In genomic region chr4:149735624-149736250, GRCm38 (mm10) we compare ENCODE assay signal across 8 mouse cellular contexts. TPM values are rescaled to one million over a fixed set of nuclear protein-coding genes. Genes with fewer than 3 reads are reported as not detected.
DNase-seq lines count a peak whose midpoint lies in the region; ATAC-seq and TF ChIP-seq lines count a peak whose summit lies in the region.
"Had no signal": no experiment of that assay in that cellular context is flagged by ENCODE, and none has a peak within 500 bp of the region (broad histone marks: within the 10 kb centered on the region; RNA-seq: fewer than 3 reads in every experiment).

No protein-coding gene starts in this region.

- no peaks in the 10 kb centered on the region; the same call in 1 of the 2 replicates for H3K27me3 ChIP-seq in hindbrain, embryonic 10.5 days (ENCODE audit: insufficient read depth, poor library complexity, severe bottlenecking)
- no peaks in the 10 kb centered on the region for H3K27me3 ChIP-seq in hindbrain, embryonic 11.5 days (ENCODE audit: control insufficient read depth, insufficient read depth, low read length)
- no peaks in the 10 kb centered on the region for H3K27me3 ChIP-seq in forebrain, postnatal 0 days (ENCODE audit: insufficient read depth, low read length)
- H3K27me3 ChIP-seq in midbrain, embryonic 14.5 days (ENCODE audit: control insufficient read depth, insufficient read depth, low read length) = no peaks in the 10 kb centered on the region

- TF ChIP-seq CTCF in forebrain, postnatal 0 days (IDR thresholded peaks at IDR 0.05; ENCODE audit: low read depth) = no peak

- peak overlapping the region; percentile 92; the same call in 1 of the 2 replicates for H3K4me3 ChIP-seq in hindbrain, embryonic 10.5 days
- no peak overlapping the region for H3K4me3 ChIP-seq in hindbrain, embryonic 11.5 days (ENCODE audit: low read depth, low read length)
- no peak overlapping the region for H3K4me3 ChIP-seq in forebrain, postnatal 0 days (ENCODE audit: low read depth, low read length)
- H3K4me3 ChIP-seq in midbrain, embryonic 14.5 days (replicated peaks; ENCODE audit: low read depth, low read length) = no peak overlapping the region

- no peak for ATAC-seq in hindbrain, embryonic 11.5 days (ENCODE audit: low FRiP score)
- no peak for ATAC-seq in forebrain, postnatal 0 days
- no peak for ATAC-seq in midbrain, embryonic 14.5 days (ENCODE audit: low FRiP score, low TSS enrichment)
- no peak for ATAC-seq in frontal cortex, adult (ENCODE audit: low TSS enrichment)

- no peaks in the 10 kb centered on the region for H3K9me3 ChIP-seq in hindbrain, embryonic 10.5 days
- H3K9me3 ChIP-seq in hindbrain, embryonic 11.5 days (ENCODE audit: control insufficient read depth, low read length) = no peaks in the 10 kb centered on the region
- H3K9me3 ChIP-seq in forebrain, postnatal 0 days (ENCODE audit: low read length) = no peaks in the 10 kb centered on the region
- no peaks in the 10 kb centered on the region for H3K9me3 ChIP-seq in midbrain, embryonic 14.5 days (ENCODE audit: control insufficient read depth, low read length)
- H3K9me3 ChIP-seq: G1E had no signal

- H3K4me2 ChIP-seq in hindbrain, embryonic 11.5 days (replicated peaks; ENCODE audit: low read depth, low read length) = no peak overlapping the region
- peak overlapping the region; percentile 93 for H3K4me2 ChIP-seq in forebrain, postnatal 0 days (ENCODE audit: low read depth)
- peak overlapping the region; percentile 96 for H3K4me2 ChIP-seq in midbrain, embryonic 14.5 days (ENCODE audit: low read length)

- no peak overlapping the region for H3K9ac ChIP-seq in hindbrain, embryonic 11.5 days (ENCODE audit: low read depth, low read length)
- no peak overlapping the region for H3K9ac ChIP-seq in forebrain, postnatal 0 days
- peak overlapping the region; percentile 24; the same call in 1 of the 2 replicates for H3K9ac ChIP-seq in midbrain, embryonic 14.5 days (replicated peaks; ENCODE audit: low read length)

- peaks cover 28% of the 10 kb centered on the region for H3K36me3 ChIP-seq in hindbrain, embryonic 10.5 days
- no peaks in the 10 kb centered on the region for H3K36me3 ChIP-seq in hindbrain, embryonic 11.5 days (ENCODE audit: control insufficient read depth, insufficient read depth, low read length)
- peaks cover 6% of the 10 kb centered on the region for H3K36me3 ChIP-seq in forebrain, postnatal 0 days (ENCODE audit: insufficient read depth)
- peaks cover 7% of the 10 kb centered on the region for H3K36me3 ChIP-seq in midbrain, embryonic 14.5 days (ENCODE audit: control insufficient read depth, insufficient read depth, low read length)

- WGBS in hindbrain, embryonic 10.5 days = 93% methylated on average over 5 of the region's 5 CpGs
- WGBS in hindbrain, embryonic 11.5 days = 93% methylated on average over 5 of the region's 5 CpGs
- 67% methylated on average over 5 of the region's 5 CpGs for WGBS in forebrain, postnatal 0 days
- 84% methylated on average over 5 of the region's 5 CpGs for WGBS in midbrain, embryonic 14.5 days

- DNase-seq in hindbrain, embryonic 10.5 days (ENCODE audit: low spot score) = no peak
- no peak for DNase-seq in hindbrain, embryonic 11.5 days (ENCODE audit: low spot score)
- peak; percentile 24 to 40 for DNase-seq in cerebellum, postnatal 36 days
- no peak for DNase-seq in forebrain, postnatal 0 days
- DNase-seq in midbrain, embryonic 14.5 days = no peak
- DNase-seq in c-Kit-positive CD71-positive TER-119-positive erythroid progenitor cells, embryonic 14.5 days (ENCODE audit: low spot score) = no peak

- H3K4me1 ChIP-seq in hindbrain, embryonic 10.5 days (replicated peaks) = peaks cover 76% of the 10 kb centered on the region
- H3K4me1 ChIP-seq in hindbrain, embryonic 11.5 days (replicated peaks; ENCODE audit: control insufficient read depth, insufficient read depth, low read length) = peaks cover 23% of the 10 kb centered on the region
- H3K4me1 ChIP-seq in forebrain, postnatal 0 days (ENCODE audit: insufficient read depth) = peaks cover 26% of the 10 kb centered on the region
- H3K4me1 ChIP-seq in midbrain, embryonic 14.5 days (ENCODE audit: control insufficient read depth, insufficient read depth, low read length) = peaks cover 44% of the 10 kb centered on the region

- no peak overlapping the region for H3K27ac ChIP-seq in hindbrain, embryonic 10.5 days
- H3K27ac ChIP-seq in hindbrain, embryonic 11.5 days (ENCODE audit: low read depth, low read length) = no peak overlapping the region
- no peak overlapping the region for H3K27ac ChIP-seq in forebrain, postnatal 0 days (ENCODE audit: low read depth, low read length)
- H3K27ac ChIP-seq in midbrain, embryonic 14.5 days (replicated peaks; ENCODE audit: low read depth, low read length) = no peak overlapping the region

RNA-seq across cellular contexts. Expression of gene Tmem201, which starts 2.1 kb away (rescaled TPM):
- polyA plus RNA-seq in hindbrain, embryonic 10.5 days (2016; fragmentation: Nextera tagmentation; extraction: Ambion mirVana) = 40.8 and 44.4 TPM in 2 replicates
- 17.9 and 19.3 TPM in 2 replicates for polyA plus RNA-seq in hindbrain, embryonic 11.5 days (2014; fragmentation: Nextera tagmentation; extraction: Ambion mirVana)
- total RNA-seq in forebrain, postnatal 0 days (2014; rRNA removed) = 38.6 and 50.7 TPM in 2 replicates
- 31.9 and 39.6 TPM in 2 replicates for polyA plus RNA-seq in forebrain, postnatal 0 days (2015; fragmentation: Nextera tagmentation; extraction: Ambion mirVana)
- polyA plus RNA-seq in midbrain, embryonic 14.5 days (2014; fragmentation: Nextera tagmentation; extraction: Ambion mirVana) = 30.8 and 36.2 TPM in 2 replicates

RNA-seq across cellular contexts. Expression of gene Pik3cd, which starts 33.4 kb away (rescaled TPM):
- 10.4 and 17.2 TPM in 2 replicates for polyA plus RNA-seq in hindbrain, embryonic 10.5 days (2016; fragmentation: Nextera tagmentation; extraction: Ambion mirVana)
- polyA plus RNA-seq in hindbrain, embryonic 11.5 days (2014; fragmentation: Nextera tagmentation; extraction: Ambion mirVana) = 10.1 and 11.3 TPM in 2 replicates
- 17.0 and 21.8 TPM in 2 replicates for total RNA-seq in forebrain, postnatal 0 days (2014; rRNA removed)
- 11.3 and 11.7 TPM in 2 replicates for polyA plus RNA-seq in forebrain, postnatal 0 days (2015; fragmentation: Nextera tagmentation; extraction: Ambion mirVana)
- polyA plus RNA-seq in midbrain, embryonic 14.5 days (2014; fragmentation: Nextera tagmentation; extraction: Ambion mirVana) = 12.7 and 14.2 TPM in 2 replicates

RNA-seq across cellular contexts. Expression of gene Slc25a33, which starts 38.3 kb away (rescaled TPM):
- polyA plus RNA-seq in hindbrain, embryonic 10.5 days (2016; fragmentation: Nextera tagmentation; extraction: Ambion mirVana) = 19.1 and 20.3 TPM in 2 replicates
- 22.0 and 23.6 TPM in 2 replicates for polyA plus RNA-seq in hindbrain, embryonic 11.5 days (2014; fragmentation: Nextera tagmentation; extraction: Ambion mirVana)
- 12.5 and 18.6 TPM in 2 replicates for total RNA-seq in forebrain, postnatal 0 days (2014; rRNA removed)
- polyA plus RNA-seq in forebrain, postnatal 0 days (2015; fragmentation: Nextera tagmentation; extraction: Ambion mirVana) = 26.5 and 29.7 TPM in 2 replicates
- 29.1 and 31.2 TPM in 2 replicates for polyA plus RNA-seq in midbrain, embryonic 14.5 days (2014; fragmentation: Nextera tagmentation; extraction: Ambion mirVana)

Comparison
In these comparisons a context has a peak if more than half of its experiments do, and no peak if none do; other contexts are left out.
1. DNase-seq: peak in cerebellum, postnatal 36 days (2 of 2); none in hindbrain, embryonic 10.5 days (single experiment), hindbrain, embryonic 11.5 days (single experiment), forebrain, postnatal 0 days (single experiment), midbrain, embryonic 14.5 days (single experiment) and c-Kit-positive CD71-positive TER-119-positive erythroid progenitor cells, embryonic 14.5 days (single experiment).